Mouse (Mus musculus) lung, postnatal 10 days (tissue): ENCODE measurements around the gene Rgs19.

ENCODE experiments used
- DNase-seq: peaks from one replicate; pipeline ENCODE4 v3.0.0; 2021

The Rgs19 gene

DNA sequence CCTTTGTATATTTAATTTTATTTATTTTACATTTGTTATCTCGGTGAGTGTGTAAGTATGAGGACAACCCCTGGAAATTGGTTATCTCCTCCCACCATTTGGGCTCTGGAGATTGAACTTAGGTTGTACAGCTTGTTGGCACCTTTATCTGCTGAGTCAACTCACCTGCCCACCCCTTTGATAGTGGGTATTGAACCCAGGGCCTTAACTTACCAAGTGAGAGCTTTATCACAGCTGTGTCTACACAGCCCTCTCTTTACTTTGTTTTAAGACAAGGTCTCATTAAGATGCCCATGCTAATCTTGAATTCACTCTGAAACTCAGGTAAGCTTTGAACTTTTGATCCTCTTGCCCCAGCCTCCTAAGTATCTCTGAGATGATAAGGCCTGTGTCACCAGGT, 11.8 kb downstream of the Rgs19 start:
- no peak for DNase-seq

DNA sequence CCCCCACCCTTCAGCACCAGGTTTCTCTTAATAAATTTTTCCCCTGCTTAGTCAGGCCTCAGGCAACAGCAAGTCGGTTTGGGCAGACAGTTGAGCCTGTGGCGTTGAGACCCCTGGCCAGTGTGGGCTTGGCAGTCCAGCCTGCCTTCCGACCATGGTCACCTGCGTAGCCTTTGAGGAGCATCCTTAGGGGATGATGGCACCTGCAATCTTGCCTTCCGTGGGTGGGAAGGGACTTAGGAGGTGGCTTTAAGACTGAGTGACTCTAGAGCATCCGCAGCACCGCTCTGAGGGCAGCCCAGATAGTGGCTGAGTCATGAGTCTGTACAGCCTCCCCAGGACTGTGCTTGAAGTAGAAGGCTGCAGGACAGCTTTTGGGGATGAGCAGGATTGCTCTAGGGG, 13.1 kb downstream of the Rgs19 start:
- no peak for DNase-seq

DNA sequence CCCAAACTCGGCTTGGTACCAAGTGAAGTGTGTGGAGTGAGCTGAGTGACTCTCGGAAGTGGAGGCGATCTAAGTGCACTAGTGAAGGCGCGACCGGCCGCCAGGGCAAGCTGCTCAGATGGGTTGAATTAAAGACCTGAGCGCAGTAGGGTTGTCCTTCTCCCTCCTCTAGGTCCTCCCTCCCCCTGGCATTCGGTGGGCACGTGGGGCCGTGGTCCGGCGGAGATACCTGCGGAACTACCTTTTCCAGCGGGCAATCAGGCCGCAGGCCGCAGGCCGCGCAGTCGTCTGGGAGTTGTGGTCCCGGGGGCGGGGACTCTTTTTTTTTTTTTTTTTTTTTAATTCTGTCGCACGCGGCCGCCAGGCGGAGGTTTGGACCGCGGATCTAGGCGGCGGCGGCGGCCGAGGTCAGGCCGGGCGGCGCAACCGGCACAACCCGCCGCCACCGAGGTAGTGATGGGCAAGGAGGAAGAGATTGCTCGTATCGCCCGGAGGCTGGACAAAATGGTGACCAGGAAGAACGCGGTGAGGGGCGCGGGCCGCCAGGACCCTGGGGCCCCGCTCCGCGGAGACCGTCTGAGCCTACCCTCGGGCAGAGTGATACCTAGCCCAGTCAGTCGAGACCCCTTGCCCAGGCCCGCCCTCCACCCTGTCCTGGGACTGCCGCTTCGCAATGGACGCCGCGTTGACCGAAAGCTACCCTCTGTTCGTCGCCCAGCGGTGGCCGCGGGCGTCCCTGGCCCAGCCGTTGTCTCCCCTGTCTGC, 13.6 kb downstream of the Rgs19 start, which contains the start of gene Tcea2:
Gene Tcea2 (plus strand): TSS at position 360 of the 765 bp plus-strand sequence.
- DNase-seq: peak; percentile 78

DNA sequence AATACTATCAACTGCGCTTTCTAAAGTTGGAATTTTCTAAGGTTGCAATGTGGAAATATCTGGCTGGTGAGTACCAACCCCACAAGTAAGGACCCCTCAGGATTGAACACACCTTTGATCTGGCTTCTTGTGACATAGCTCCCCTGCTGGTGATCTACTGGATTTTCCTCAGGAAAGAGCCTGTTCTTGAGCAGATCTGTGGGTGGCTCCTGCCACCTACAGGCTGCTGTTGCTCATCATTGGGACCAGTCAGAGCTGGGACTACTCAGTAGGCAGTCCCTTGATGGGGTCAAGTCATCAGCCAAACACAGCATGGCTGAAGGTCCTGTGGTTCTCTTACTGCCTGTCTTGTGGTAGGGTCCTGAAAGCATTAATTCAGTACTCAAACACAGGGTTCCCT, 15.0 kb downstream of the Rgs19 start:
- DNase-seq: peak; percentile 89

DNA sequence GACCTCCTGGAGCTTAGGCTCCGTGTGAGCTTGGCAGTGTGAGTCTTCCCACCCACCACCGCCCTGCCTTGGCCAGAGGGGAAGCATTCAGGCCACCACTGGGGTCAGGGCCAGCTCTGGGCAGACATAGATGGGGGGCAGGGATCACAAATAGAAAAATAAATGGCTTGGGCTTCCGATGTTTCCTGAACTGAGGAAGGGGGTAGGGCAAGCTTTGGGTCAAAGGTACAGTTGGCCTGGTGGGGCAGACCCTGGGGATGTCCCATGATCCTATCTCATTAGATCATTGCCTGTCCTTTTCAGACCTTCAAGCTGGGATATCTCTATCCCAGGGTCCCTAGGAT, 16.1 kb downstream of the Rgs19 start:
- DNase-seq: peak; percentile 60

DNA sequence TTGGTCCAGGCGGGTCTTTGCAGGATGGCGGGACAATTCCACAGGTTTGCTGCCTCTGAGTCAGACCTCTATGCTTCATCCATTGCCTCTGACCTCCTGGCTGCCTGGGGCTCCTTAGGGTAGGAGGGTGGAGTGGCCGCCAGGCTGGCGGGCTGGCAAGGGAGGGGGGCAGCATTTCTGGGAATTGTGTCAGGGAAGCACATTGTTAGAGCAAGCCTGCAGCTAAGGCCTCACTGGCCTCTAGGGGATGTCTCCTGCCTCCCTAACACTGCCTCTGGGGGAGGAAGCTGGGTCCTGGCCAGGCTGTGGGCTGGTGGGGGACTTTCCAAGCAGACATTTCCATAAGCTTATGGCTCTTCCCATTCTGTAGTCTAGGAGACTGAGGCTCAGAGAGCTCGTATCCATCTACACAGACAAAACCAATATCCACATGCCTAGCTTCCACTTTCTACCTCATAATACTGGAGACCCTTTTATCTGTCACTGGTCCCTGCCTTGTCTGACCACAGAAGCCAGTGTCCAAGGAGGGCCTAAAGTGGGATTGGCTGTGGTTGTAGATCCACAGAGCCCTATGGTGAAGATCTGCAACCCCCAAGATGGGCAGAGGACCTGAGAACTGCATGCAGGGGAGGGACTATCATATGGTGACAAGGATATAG, 16.6 kb downstream of the Rgs19 start:
- peak; percentile 82 for DNase-seq

DNA sequence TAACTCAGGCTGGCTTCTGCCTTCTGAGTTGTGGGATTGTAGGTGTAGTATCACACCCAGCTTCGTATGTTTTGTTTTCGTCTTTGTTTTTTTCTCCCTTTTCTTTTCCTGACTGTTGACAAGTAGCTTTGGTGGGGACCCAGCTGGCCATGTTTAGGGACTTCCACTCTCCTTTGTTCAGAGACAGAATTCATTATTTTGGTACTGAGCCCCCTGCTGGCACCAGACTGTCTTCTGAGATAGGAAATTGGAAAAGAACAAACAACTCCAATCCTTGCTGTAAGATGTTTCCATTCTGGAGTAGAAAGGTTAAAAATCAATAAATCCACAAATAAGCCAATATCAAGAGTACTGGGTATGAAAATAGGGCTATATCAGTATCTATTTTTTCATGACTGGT, 17.4 kb downstream of the Rgs19 start:
- peak; percentile 65 for DNase-seq

DNA sequence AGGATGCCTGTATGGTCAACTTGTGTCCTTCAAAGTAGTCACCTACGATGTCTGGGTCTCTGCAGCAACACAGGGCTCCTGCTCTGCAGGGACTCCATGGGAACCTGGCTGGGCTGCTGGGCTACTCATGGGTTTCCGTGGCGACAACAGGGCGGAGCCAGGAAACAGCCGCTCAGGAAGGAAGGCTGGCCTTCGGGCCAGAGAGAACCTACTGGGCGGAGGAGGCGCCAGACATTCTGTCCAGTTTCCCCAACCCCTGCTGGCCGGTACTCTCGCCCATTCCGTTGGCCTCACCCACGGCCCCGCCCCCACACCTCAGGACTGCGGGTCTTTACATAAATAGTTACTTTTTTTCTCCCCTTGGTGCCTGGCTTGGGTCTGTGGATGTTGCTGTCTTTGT, 18.3 kb downstream of the Rgs19 start:
- peak; percentile 89 for DNase-seq

DNA sequence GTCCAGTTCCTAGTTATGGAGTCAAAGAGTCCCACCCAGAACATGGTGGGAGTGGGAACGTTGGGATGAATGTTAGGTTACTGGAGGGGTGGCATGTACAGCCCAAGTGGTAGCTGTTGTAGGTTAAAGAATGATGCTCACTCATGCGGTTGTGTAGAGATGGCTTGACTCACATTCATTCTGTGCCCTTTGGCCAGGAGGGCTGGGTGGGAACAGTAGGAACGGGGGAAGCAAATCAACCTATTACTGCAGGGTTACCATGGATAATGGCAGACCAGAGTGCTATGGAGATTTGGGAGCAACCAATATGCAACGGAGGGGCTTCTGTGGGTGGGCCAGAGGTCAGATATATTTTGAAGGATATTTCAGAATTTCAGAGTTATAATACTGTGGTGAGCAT, 18.8 kb downstream of the Rgs19 start:
- DNase-seq: no peak

DNA sequence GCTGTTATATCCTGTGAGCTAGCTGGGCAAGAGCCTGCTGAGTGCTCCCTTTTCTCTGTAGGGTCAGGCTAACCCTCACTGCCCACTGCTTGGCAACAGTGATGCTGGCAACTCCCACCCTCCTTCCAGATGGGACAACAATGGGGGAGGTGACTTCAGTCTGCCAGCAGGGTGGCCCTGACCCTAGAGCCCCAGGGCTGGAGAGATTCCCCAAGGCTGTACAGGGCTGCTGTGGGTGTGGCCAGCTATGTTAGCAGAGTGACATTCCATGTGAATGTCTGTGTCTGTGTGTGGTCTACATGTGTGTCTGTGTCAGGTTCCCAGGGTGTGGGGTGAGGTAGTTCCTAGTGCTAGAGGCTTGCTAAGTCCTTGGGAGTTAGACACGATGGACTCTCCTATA, 20.3 kb downstream of the Rgs19 start:
- peak; percentile 66 for DNase-seq

DNA sequence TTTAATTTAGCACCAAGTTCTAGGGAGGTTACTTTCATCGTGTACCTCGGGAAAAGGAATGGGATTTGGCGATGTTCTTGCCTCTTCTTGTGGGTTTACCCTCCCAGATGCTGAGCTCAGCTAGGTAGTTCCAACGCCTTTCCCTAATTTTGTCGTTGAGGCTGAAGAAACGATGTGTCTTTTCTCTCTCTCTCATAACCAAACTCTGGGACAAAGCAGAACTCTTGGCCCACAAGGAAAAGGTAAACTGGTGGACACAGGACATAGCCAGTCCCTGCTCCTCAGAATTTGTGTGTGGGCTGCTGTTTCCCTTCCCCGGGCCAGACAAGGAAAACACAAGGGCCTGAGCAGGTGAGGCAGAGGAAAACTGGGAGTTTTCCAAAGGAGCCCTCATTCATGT, 21.8 kb downstream of the Rgs19 start:
- no peak for DNase-seq

DNA sequence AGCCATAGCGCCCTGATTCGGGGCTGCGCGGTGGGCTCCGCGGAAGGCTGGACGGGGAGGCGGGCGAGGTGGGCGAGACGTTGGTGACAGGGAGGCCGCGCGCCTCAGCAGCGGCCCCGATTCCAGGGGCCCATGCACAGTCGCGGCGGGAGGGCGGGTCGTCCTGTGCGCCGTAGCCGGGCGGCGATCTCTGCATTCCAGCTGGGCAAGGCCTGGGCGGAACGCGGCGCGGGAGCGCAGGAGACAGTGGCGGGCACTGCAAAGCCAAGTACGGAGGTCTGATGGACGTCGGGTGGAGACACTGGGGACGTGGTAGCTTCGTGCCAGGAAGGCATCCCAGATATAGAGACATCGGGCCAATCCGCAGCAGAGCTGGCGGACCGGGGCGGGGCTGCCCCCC, 22.5 kb downstream of the Rgs19 start, which contains the start of gene Sox18:
Gene Sox18 (minus strand): TSS at position 315 of the 400 bp plus-strand sequence.
- DNase-seq: peak; percentile 78

DNA sequence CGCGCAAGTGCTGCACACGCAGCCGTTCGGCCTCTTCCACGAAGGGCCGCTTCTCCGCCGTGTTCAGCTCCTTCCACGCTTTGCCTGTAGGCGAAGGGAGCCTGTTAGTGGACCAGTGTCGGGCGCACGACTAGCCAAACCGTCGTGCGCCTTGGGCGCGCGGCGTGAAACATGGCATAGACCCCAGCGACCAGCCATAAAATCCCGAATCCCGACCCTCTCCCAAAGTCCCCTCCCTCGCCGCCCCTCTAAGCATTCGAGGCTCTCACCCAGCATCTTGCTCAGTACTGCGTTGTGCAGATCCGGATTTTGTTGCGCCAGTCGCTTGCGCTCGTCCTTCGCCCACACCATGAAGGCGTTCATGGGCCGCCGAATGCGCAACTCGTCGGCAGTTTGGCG, 22.9 kb downstream of the Rgs19 start:
- DNase-seq: no peak

DNA sequence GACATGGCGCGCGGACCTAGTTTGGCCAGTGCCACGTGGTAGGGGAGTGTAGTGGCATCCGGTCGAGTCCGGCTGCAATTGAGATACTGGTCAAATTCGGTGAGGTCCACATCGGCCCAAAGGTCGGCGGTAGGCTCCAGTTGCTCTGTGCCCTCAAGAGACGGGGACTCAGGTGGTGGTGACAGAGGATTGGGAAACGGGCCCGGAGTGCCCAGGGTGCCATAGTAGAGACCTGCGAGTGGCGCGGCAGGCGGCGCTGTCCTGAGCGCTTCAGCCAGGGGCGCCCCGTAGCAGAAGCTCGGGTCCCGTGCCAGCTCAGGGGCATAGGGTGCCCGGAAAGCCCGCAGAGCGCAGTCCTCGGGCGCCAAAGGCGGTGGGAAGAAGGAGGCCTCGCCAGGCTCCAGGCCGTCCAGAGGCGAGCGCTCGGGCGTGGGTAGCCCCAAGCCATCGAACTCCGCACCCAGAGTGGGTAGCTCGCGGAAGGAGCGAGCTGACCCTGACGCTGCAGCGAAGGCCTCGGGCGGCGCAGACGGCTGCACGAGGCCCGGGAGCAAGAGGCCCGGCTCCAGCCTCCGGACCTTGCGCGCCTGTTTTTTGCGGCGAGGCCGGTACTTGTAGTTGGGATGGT, 23.4 kb downstream of the Rgs19 start:
- peak; percentile 40 for DNase-seq

DNA sequence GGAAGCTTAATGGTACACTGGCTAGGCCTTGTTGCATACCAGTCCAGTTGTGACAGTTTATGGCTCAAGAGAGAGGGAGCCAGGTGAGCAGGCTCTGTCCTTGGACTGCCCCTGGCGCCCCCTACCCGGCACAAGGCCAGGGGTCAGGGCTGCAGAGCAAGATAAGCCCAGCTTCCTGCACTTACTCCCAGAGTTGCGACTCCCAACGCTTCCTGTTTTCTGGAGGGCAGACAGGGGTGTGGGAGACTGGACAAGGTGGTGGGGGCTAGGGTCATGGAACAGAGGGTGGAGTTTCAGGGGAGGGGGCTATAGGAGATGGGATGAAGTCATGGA, 30.5 kb downstream of the Rgs19 start:
- DNase-seq: peak; percentile 86

DNA sequence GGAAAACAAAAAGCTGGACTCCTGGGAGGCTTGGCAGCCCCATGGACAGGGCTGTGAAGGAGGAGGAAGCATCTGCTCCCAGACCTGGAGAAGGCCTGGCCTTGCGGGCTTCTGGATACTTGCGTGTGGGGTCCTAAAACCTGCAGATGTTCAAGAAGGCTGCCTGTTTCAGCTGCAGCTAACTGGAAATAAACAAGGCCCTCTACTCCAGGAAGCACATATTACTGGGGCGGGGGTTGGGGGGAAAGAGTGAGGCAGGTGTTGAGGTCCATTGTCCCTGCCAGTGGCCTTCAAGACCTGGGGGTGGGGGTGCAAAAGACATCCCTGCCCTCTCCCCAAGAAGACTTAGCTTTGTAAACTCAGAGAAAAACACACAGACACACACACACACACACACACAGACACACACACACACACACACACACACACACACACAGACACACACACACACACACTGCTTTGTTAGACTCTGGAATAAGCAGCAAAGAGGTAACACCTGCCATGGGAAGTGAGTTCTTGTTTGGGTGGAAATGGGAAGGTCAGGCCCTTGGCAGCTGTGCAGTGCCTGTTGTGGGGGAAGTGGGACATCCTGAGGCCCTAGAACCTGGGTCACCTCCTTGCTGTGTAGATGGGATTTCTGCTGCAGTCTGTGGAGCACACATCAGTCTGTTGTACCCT, 31.0 kb downstream of the Rgs19 start:
- DNase-seq: peak; percentile 53

DNA sequence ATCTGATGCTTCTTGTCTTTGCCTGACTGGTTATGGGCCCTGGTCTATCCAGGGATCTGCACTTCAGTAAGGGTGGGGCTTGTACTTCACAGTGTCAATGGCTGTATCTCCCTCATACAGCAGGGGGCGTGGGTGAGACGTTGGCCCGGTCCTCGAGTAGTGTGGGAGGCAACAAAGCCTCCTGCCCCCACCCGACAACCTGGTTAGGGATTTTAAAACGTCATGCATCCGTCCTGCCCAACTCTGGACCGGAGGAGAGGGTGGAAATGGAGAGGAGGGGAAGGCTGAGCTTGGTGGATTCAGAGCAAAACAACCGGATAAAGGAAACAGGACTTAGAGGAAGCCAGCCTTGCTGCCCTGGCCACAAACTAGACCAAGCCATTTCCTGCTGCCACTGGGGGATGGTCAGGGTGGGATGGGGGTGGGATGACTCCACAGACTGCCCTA, 34.1 kb downstream of the Rgs19 start:
- DNase-seq: peak; percentile 96

DNA sequence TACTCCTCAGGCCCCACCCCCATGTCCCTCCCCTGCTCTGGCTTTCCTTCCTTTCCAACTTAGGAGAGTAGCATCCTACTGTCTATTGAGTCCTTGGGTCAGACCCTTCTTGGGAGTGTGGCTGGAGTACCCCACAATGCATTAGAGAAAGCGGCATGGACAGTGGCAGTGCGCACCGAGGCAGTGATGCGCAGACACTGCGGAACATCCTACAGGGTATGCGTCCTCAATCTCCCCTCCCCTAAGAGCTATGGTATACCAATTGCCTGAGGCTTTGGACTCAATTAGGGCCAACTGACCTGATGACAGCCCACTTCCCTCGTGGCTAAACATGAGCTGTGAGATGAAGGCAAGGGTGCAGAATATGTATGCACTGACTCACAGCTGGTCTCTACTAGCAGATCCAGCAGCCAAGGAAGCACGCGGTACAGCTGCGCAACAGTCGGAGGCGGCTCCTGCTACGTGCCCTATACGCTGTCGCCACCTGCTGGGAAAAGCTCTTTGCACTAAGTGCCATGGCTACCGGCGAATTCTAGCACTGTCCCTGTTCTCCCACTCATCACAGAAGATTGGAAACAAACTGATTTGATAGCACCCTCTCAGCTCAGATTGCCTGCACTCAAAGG, 34.7 kb downstream of the Rgs19 start:
- peak; percentile 84 for DNase-seq

DNA sequence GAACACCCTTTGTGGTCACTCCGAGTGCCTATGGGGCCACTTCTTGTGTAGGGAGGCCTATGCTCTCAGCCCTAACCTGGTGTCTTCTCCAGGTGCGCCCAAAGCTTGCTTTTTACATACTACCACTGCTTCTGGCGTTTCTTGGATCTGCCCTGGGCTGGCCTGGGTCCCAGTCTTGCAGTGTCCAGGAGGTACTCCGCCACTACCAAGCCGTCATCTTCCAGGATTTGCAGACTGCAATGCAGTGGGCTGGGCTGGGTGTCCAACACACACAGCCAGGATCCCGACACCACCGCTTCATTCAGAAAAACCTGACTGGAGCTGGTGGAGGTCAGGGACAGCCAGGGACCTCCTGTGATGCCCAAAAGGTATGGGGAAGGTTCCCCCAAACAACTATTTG, 35.2 kb downstream of the Rgs19 start:
- DNase-seq: no peak

DNA sequence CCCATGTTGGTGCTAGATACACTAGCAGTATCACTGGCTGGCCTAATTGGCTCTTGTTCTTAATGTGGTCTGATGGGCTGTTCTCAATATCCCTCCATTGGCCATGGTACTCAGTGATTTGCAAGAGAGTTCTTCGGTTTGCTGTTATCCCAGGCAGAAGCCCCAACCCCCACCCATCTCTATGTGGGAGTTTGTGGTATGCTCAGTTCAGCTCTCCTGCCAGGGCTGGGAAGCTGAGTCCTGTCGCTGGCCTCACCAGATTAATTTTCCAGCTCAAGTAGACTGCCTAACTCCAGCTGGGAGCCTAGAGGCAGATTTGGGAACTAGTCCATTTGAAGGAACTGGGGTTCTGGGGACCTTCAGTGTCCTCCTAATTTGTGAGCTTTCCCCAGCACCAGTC, 36.3 kb downstream of the Rgs19 start:
- DNase-seq: no peak

DNA sequence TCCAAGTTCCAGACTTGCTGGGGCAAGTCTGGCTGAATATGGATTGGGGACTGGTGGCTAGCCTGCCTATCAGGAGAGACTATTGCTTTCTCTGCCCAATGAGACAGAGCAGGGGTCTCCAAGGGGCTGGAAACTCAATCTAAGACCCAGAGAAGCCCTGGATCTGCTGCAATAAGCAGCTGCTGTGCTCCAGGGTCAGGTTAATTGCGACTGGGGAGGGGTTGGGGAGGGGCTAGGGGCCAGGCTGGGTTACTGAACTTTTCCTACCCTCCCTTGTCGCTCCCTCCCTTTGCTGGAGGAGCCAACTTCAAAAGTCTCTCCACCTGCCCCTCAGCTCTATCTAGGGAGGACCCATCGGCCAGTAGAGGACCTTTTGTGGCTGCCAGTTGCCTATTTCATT, 37.0 kb downstream of the Rgs19 start, which contains the start of gene Gm29797:
Gene Gm29797 (plus strand): TSS at position 301 of the 400 bp plus-strand sequence.
- no peak for DNase-seq

DNA sequence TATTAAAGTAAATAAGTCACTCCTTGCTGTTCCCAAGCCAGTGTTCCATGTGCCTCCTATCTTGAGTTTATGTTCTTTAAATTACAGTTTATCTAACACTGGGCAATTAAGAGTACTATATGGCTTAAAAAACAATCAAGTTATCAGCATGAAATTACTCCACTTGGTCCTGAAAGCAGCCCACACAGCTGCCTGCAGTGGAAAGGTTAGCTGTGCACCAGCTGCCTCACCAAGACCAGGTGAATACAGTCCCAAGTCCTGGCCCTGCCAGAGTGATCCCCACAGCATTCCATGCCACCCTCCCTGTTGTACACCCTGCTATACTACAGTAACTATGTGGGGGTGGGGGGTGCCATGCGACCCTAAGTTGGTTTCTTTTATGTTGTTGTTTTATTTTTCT, 40.3 kb downstream of the Rgs19 start:
- no peak for DNase-seq

DNA sequence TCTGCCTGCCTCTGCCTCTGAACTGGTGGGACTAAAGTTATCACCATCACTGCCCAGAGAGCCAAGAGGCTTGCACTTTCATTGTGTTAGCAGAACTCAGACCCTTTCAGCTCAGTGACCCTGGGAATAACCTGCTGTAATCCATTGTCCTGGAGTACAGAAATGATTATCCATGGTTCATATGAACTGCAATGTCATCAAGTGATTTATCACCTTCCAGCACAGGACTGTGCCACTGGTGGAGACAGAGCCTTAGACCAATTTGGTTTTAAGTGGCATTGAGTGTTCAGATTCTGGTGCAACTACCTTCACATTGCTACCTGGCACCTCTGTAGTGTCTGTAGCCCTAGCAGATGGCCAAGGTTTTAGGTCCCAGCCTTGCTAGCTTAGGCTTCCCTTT, 40.7 kb downstream of the Rgs19 start:
- no peak for DNase-seq
